ENCODE assay signal across 8 mouse cellular contexts in genomic region chr7:25477091-25477751, GRCm38 (mm10). TPM values are rescaled to one million over a fixed set of nuclear protein-coding genes. Genes with fewer than 3 reads are reported as not detected.
DNase-seq lines count a peak whose midpoint lies in the region; ATAC-seq lines count a peak whose summit lies in the region.
"Not testable (repeated sequence)": the region's sequence is repeated elsewhere in the genome, so short reads cannot be mapped to it uniquely, and the experiment has no call there.

Gene Ceacam1, minus strand, starts transcription at chr7:25477603.

- not testable (repeated sequence) for H3K4me2 ChIP-seq in embryonic facial prominence, embryonic 15.5 days (replicated peaks); heart, embryonic 14.5 days (ENCODE audit: low read length); kidney, embryonic 14.5 days (replicated peaks; ENCODE audit: low read depth, low read length)
- H3K4me2 ChIP-seq in liver, embryonic 13.5 days, result peak within 1 kb of the TSS; percentile 26; the same call in 1 of the 2 replicates

- not testable (repeated sequence) for H3K4me1 ChIP-seq in embryonic facial prominence, embryonic 15.5 days; heart, embryonic 14.5 days (ENCODE audit: control insufficient read depth in 2 of 2, insufficient read depth in 2 of 2, low read length in 2 of 2); kidney, embryonic 14.5 days (ENCODE audit: control insufficient read depth, insufficient read depth, low read length); liver, embryonic 13.5 days (replicated peaks)

- not testable (repeated sequence) for H3K9ac ChIP-seq in embryonic facial prominence, embryonic 15.5 days; heart, embryonic 14.5 days (ENCODE audit: low read length); kidney, embryonic 14.5 days (ENCODE audit: low read depth, low read length); liver, embryonic 13.5 days

- WGBS in embryonic facial prominence, embryonic 15.5 days, result 32% methylated on average over 5 of the region's 5 CpGs
- 13% methylated on average over 5 of the region's 5 CpGs for WGBS in heart, embryonic 14.5 days
- WGBS in kidney, embryonic 14.5 days, result 10% methylated on average over 5 of the region's 5 CpGs
- 7% methylated on average over 5 of the region's 5 CpGs for WGBS in liver, embryonic 13.5 days (ENCODE audit: insufficient replicate concordance)

- not testable (repeated sequence) for H3K36me3 ChIP-seq in embryonic facial prominence, embryonic 15.5 days; heart, embryonic 14.5 days (ENCODE audit: control insufficient read depth, insufficient read depth, low read length); kidney, embryonic 14.5 days (ENCODE audit: control insufficient read depth, insufficient read depth, low read length); liver, embryonic 13.5 days

- not testable (repeated sequence) for H3K27ac ChIP-seq in embryonic facial prominence, embryonic 15.5 days (replicated peaks); kidney, embryonic 14.5 days (ENCODE audit: low read depth, low read length); liver, embryonic 13.5 days
- H3K27ac ChIP-seq in heart, embryonic 14.5 days (replicated peaks in 1 of 2; ENCODE audit: control insufficient read depth in 1 of 2, insufficient read depth in 1 of 2, low read depth in 2 of 2, low read length in 2 of 2), result peak within 1 kb of the TSS in 1 of 2 experiments; percentile 59; a peak in 2 of 4 replicates

- DNase-seq in 3134 (ENCODE audit: extremely low read depth, insufficient read length, low spot score), result peak; percentile 34
- DNase-seq in adrenal gland, adult 8-10 months, result peak; percentile 65
- peak; percentile 16 for DNase-seq in liver, embryonic 13.5 days
- DNase-seq in mesoderm, embryonic 11.5 days (ENCODE audit: low read depth, low spot score), result peak; percentile 14
- DNase-seq in spleen, postnatal 36 days (ENCODE audit: low spot score in 2 of 2), result peak; percentile 82 to 87

- H3K4me3 ChIP-seq in embryonic facial prominence, embryonic 15.5 days (replicated peaks); heart, embryonic 14.5 days (ENCODE audit: control insufficient read depth in 1 of 2, insufficient read depth in 1 of 2, low read depth in 1 of 2, low read length in 2 of 2); kidney, embryonic 14.5 days (ENCODE audit: low read length): not testable (repeated sequence)
- peak within 1 kb of the TSS; percentile 5; the same call in 1 of the 2 replicates for H3K4me3 ChIP-seq in liver, embryonic 13.5 days (replicated peaks)

- H3K27me3 ChIP-seq in embryonic facial prominence, embryonic 15.5 days; heart, embryonic 14.5 days (ENCODE audit: control insufficient read depth, insufficient read depth, low read length); kidney, embryonic 14.5 days (ENCODE audit: control insufficient read depth, insufficient read depth, low read length); liver, embryonic 13.5 days: not testable (repeated sequence)

- ATAC-seq in embryonic facial prominence, embryonic 15.5 days (ENCODE audit: insufficient number of reproducible peaks, low FRiP score, low TSS enrichment, low read depth), result 0 out of 2 replicates have a peak, but pooled peaks have one; percentile 9
- ATAC-seq in heart, embryonic 14.5 days (ENCODE audit: insufficient number of reproducible peaks, insufficient read depth, low FRiP score, low read depth), result peak; percentile 47; the same call in 1 of the 2 replicates
- peak; percentile 65 for ATAC-seq in kidney, embryonic 14.5 days (ENCODE audit: low FRiP score, low TSS enrichment)
- ATAC-seq in liver, embryonic 13.5 days (ENCODE audit: low read depth), result peak; percentile 78

- H3K9me3 ChIP-seq in embryonic facial prominence, embryonic 15.5 days (replicated peaks); heart, embryonic 14.5 days (ENCODE audit: control insufficient read depth, low read length); kidney, embryonic 14.5 days (ENCODE audit: control insufficient read depth, low read length); liver, embryonic 13.5 days (replicated peaks): not testable (repeated sequence)

RNA-seq across cellular contexts. Expression of gene Ceacam1, which starts in this region (rescaled TPM):
- total RNA-seq in adrenal gland, adult 8-10 months (2022), result 10 to 100 TPM in 3 of 4 experiments, 1 to 10 TPM in 1; 8.5 to 24.4 (median 17.2) TPM
- 6.7 and 7.1 TPM in 2 replicates for polyA plus RNA-seq in embryonic facial prominence, embryonic 15.5 days (2015; fragmentation: Nextera tagmentation; extraction: Ambion mirVana)
- 3.9 and 4.5 TPM in 2 replicates for polyA plus RNA-seq in heart, embryonic 14.5 days (2014; fragmentation: Nextera tagmentation; extraction: Ambion mirVana)
- 2.3 and 5.7 TPM in 2 replicates for polyA plus RNA-seq in kidney, embryonic 14.5 days (2014; fragmentation: Nextera tagmentation; extraction: Ambion mirVana)
- 1.7 and 2.5 TPM in 2 replicates for polyA plus RNA-seq in liver, embryonic 13.5 days (2015; fragmentation: Nextera tagmentation; extraction: Ambion mirVana)

Comparison
In these comparisons a context has a peak if more than half of its experiments do, and no peak if none do; other contexts are left out.
1. DNase-seq: peak in every context shown above with its lines; median percentile 84 in spleen, postnatal 36 days; 65 in adrenal gland, adult 8-10 months; 34 in 3134; 16 in liver, embryonic 13.5 days; 14 in mesoderm, embryonic 11.5 days.
2. ATAC-seq: peak in every context shown above with its lines; median percentile 78 in liver, embryonic 13.5 days; 65 in kidney, embryonic 14.5 days; 47 in heart, embryonic 14.5 days; 9 in embryonic facial prominence, embryonic 15.5 days.